Mouse (Mus musculus) spleen, embryonic (tissue): ENCODE measurements around the gene Rxylt1.

Source experiments
- CTCF ChIA-PET: fragments of 350-600 bp; sonication (Branson Sonifier 250); formaldehyde crosslinking; loops from one replicate; lab custom pipeline; 2022; lab: Charles Lee

The Rxylt1 gene

DNA sequence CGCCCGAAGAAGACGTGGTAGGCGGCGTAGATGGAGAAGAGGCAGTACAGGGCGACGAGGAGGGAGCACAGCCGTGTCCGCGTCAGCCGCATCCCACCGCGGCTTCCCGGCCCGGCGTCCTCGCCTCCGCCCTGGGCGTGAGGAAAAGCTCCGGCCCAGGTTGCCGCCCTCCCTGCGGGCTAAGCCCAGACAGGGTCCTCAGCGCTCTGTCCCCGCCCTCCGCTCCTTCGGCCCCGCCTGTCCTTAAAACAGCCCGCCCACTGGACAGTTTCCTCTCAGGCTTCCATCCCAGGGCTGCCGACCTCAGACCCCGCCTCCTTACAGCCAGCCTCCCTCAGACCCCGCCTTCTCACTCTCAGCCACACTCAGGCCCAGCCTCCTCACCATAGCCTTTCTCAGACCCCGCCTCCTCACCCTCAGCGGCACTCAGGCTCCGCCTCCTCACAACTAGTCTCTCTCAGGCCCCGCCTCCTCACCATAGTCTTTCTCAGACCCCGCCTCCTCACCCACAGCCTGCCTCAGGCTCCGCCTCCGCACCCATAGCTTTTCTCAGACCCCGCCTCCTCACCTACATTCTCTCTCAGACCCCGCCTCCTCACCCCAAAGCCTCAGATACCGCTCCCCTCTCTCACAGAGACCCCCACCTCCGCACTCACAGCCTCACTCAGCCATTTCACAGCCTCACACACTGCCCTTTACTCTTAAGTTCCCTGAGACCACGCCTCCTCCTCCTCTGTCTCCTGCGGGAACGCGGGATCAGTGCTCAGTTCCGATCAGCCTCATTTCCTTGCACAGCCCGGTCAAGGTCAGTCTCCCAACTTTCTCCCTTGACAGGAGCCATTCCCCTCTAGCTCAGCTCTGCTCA lies at the start of gene Rxylt1:
TSS of gene Rxylt1 (minus strand) at position 392 of the 865 bp plus-strand sequence.
- CTCF ChIA-PET, result no interaction called here

DNA sequence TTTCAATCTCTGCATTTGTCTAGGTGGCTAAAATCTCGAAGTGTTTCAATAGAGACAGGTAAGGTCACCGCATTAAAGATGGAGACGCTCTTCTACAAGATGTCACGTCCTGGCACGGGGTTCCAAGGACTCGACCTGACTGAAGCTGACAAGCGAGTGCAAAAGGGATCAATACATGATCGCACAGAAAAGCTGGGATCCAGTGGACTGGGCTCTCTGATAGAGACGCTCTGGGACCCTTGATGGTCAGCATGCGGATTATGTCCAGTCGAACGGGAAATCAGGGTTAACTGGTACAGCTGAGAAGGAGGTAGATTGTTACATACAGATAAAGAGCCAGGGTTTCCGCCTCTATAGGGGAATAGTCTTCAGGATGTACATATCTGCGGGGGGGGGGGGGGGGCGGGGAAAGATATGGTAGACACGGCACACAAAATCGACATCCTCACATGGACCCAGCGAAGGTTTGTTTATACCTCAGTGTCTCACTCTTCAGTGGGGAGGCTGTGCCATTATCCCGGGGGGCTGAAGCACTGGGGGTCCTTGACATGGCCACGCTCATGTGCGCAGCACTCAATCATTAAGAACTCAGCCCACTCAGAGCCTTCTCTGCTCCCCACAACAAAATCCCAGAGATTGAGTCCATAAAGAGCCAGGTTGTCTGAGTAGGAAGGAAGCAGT lies 24.3 kb upstream of the Rxylt1 start:
- CTCF ChIA-PET, result no interaction called here

DNA sequence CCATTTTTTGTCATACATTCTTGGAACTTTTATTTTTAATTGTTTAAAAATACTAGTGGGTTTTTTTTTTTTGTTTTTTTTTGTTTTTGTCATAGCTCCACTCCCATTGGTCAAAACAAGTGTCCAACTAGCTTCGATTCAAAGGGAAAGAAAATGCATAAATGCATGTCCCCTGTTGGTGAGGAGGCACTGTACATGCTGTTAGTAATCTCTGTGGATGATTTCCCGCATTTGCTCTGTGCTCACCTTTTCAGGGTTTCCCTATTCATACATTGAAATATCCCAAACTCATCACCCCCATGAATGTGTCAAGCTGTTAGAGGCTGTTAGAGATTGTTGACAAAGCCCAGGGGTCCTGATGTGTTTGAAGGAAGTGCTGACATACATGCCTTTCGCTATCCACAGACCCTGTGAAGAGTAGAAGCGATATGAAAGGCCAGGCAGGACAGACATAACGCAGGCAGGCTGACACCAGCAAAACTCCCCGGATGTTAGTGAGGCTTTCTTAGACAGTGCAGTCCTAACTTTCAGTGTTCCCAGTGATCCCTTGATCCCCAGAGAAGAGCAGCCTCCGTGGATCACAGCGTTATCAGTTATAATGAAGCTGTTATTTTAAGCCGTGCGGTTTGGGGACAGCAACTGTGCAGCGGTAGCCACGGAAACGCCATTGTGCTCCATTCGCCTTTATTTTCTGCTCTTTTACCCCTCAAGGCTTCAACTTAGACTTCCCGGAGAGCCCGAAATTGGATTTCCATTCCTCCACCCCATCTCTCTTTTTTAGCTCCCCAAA lies 23.5 kb upstream of the Rxylt1 start:
- CTCF ChIA-PET, result interaction anchor here (0.6 kb wide), 1 partner anchor 862 kb away, joined by 4 read pairs; no protein-coding TSS in a partner anchor

DNA sequence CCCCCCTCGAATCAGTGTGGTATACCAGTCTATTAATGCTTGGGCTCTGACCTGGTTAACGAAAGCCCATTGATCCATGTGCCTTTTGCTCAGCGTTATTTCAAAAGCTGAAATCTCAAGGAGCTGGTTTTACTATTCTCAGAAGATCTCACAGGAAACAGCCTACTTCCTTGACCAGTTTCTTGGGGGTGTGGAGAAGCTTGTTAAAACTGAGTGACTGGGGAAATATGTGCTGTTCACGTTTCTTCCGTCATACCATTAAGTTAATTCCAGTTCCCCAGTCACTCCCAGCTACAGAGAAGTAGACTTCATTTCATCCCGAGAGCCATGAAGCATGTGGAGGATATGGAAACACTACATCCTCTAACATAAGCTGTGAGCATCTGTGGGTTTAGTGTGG lies 22.3 kb upstream of the Rxylt1 start:
- CTCF ChIA-PET, result no interaction called here

DNA sequence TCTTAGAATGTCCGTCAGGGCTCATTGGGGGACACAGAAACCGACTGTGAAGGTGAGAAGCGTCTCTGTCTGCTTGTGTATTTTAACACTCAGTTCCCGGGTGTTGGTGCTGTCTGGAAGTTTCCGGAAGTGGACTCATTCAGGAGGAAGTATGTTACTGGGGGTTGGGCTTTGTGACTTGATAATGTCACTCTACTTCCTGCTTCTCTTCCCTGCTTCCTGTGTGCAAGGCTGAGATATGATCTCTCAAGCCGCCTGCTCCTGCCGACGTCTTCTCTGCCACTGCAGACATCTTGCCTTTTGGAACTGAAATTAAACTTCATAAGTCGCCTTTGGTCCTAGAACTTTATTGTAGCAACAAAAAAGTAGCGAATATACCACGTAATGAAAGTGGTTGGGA lies 19.5 kb upstream of the Rxylt1 start:
- CTCF ChIA-PET, result no interaction called here

DNA sequence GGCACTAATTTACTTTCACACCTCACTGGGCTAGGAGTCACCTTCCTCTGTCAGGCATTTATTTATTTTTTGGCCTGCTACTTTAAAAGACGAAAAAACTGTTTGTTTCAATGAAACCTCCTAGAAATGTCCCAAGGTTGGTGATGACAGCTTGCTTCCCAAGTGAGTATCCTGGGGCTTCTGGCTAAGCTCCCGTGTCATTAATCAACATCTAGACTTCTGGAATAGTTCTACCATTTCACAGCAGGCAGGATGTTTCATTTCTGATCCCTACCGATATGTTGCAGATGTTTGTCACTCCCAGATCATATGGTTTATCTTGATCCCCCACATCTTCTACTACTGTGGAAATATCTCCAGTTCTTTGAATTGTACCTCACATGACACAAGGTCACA lies 9.5 kb upstream of the Rxylt1 start:
- CTCF ChIA-PET, result interaction anchor here (1.7 kb wide), 1 partner anchor 423 kb away, joined by 8 read pairs; no protein-coding TSS in a partner anchor

DNA sequence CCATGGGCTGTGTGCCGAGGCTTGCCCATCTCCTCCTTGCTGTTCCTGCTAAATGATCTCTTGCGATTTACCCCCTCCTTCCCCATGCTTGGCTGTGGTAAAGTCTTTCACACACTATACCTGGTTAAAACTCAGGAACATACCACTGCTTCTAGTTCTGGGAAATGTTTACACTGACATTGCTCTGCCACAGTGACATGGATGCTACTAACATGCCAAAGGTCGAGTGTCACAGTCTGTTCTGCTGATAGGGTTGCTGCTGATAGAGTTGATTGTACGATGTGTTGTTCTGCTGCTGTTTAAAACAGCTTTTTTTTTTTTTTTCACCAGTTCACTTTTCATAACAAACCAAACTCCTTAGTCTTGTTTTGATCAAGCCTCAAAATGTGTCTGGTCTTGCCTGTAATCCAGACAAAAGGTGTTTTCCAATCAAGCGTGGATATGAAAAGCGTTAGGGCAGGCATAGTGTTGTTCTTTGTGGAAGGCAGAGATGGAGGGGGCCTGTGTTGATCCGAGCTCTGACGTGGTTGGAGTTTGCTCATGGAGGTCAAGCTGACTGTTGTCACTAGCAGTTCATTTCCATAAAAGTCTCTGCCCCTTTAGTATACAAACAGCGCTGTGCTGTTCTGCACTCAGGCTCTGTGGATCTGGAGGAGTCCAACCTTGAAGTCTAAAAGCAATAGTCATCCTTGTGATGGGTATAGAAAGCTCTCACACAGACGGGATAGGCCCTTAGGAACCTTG lies 8.9 kb upstream of the Rxylt1 start:
- CTCF ChIA-PET, result interaction anchor here (1.1 to 1.7 kb wide), 2 partner anchors 341 to 423 kb away, joined by 4 to 8 read pairs; no protein-coding TSS in a partner anchor

DNA sequence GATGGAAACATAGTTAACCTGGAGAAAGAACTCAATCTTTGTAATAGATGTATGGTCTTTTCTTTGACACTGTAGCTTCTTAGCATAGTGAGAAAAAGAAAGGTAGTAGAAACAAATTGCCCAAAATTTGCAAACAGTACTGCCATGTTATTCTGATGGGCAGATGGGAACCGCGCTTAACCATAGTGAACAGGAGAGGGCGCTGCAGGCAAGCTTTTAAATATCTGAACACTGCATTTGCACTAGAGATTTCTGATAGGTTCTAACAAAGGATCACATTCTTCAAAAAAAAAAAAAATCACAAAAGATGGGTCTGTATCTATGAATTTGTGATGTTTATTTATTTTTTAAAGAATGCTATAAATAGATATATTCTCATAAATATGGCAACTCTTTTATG lies 8.2 kb upstream of the Rxylt1 start:
- CTCF ChIA-PET, result interaction anchor here (1.1 to 1.7 kb wide), 2 partner anchors 341 to 424 kb away, joined by 4 to 8 read pairs; no protein-coding TSS in a partner anchor

DNA sequence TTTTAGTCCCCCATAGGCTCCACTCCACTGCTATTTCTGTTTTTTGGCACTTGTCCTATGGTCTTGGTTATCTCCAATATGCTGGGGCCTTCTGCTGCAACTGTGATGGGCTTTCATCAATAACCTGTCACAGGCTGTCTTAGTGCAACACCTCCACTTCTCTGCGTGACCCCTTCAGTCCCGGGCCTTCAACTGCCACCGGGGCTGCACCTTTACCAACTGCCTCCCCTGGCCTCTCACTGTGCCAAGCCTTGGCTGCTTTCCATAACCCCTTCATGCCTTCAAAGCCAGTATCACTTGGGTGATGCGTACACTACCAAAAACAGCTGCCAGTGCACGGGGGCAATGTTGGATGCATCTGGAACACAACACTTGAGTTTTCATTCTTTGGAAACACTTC lies 5.5 kb upstream of the Rxylt1 start:
- CTCF ChIA-PET, result no interaction called here

DNA sequence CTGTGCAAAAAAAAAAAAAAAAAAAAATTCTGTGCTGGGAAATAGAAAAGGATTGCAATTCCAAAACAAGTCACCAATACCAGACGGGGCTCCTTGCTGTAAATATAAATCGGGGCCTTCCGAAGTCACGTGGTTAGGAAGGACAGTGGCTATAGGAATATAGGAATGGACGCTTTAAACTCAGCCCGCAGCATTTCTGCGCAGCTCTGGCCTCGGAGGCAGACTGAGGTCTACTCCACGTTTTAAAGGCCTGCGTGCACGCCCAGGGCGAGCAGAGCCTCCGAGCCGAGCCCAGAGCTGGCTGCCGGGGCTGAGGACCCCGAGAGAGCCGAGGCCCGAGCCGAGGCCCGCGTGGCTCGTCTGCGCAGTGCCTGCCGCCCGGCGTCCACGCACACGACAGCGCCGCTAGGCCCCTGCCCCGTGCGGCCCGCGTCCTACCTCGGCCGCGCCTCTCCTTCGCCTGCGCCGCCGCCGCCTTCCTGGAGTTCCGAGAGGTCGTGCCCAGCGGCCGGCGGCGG lies 650 bp downstream of the Rxylt1 start:
- CTCF ChIA-PET, result no interaction called here

DNA sequence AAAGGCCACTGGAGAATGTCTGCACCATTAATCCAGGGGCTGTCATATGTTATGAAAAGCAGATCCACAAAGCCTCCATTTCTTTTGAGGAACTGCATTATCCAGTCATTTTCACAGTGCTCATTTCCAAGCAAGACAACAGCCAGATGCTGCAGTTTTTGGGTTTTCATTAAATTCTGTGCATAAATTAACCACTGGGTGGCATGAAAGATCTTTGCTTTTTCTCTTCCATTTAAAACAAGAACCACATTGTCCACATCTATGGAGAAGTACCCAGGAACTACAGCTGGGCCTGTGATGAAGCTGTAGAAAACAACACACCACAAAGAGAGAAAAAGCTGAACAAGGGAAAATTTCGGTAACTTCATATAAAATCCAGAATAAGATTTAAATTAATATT lies 6.7 kb downstream of the Rxylt1 start:
- CTCF ChIA-PET, result no interaction called here

DNA sequence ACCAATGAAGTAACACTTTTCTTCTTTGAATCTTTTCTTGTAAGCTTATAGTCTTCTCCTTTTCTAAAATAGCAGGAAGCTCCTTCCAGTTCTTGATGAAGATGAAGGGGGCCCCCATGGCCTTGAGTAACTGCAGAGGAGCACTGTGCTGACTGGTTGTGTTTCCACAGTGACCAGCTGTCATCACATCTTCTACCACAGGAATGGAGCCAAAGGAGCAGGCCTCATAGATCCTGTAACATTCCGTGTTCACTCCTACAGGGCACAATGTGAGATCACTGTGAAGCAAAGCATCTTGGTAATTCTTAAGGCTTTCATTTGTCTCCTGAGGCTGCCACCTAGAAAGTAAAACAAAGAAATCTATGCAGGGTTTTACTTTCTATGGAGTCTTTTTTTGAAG lies 15.8 kb downstream of the Rxylt1 start:
- CTCF ChIA-PET, result no interaction called here

DNA sequence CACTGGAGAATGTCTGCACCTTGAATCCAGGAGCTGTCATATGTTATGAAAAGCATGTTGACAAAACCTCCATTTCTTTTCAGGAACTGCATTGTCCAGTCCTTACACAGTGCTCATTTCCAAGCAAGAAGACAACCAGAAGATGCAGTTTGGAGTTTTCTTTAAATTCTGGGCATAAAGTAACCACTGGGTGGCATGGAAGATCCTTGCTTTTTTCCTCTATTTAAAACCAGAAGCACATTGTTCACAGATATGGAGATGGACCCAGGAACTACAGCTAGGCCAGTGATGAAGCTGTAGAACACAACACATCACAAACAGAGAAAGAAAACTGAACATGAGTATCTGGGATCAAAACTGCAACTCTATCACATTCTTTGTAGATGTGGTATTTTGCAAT lies 28.0 kb downstream of the Rxylt1 start:
- CTCF ChIA-PET, result no interaction called here

DNA sequence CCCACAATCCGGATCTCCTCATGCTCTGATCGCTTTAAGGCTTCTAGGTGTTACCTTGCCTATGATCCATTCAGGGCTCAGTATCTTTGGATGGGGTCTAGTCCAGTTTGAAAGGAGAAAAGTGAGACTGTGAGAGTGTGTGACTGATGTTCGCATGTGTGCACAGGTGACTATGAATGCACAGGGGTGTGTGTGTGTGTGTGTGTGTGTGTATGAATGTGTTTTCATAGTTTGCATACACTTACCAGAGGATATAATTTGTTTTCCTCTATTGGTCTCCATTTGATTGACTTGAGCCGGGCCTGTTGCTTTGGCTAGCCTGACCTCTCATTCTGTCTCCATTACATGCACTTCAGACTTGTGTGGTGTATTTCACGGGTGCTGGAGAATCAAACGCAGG lies 41.3 kb downstream of the Rxylt1 start:
- CTCF ChIA-PET, result no interaction called here

DNA sequence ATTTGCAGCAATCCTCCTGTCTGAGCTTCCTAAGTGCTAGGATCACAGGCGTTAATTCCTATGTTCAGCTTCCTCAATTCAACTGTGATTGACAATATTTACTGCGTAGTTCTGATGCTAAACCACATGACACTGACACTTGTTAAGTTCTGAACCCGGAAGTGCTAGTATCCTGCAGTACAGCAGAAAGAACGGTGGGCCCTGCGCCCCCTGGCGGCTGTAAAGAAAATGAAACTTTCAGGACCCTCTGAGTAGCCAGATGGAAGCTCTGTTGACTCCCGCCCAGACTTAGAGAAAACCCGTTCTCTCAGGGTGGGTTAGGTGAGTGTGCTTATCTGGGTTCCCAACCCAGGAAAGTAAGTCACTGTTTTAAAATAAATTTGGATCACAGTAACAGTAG lies 42.6 kb downstream of the Rxylt1 start:
- CTCF ChIA-PET, result interaction anchor here (0.7 kb wide), 1 partner anchor 492 kb away, joined by 5 read pairs; no protein-coding TSS in a partner anchor

DNA sequence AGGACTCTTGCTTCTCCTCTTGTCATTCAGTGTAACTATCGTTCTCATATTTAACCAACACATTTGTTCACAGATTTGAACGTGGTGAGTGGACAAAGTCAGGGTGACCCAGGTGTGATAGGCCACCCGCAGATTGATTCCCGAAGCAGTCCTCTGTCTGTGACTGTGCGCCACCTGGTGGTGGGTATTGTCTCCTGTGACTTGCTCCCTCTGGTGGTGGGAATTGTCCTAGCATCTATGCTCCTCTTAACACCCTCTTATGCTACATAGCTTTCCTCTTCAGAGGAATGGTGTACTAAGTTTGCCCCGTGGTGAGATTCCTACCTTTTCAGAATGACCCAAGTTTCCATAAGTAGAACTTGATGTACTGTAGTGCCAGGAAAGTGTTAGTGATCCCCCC lies 45.3 kb downstream of the Rxylt1 start:
- CTCF ChIA-PET, result no interaction called here

DNA sequence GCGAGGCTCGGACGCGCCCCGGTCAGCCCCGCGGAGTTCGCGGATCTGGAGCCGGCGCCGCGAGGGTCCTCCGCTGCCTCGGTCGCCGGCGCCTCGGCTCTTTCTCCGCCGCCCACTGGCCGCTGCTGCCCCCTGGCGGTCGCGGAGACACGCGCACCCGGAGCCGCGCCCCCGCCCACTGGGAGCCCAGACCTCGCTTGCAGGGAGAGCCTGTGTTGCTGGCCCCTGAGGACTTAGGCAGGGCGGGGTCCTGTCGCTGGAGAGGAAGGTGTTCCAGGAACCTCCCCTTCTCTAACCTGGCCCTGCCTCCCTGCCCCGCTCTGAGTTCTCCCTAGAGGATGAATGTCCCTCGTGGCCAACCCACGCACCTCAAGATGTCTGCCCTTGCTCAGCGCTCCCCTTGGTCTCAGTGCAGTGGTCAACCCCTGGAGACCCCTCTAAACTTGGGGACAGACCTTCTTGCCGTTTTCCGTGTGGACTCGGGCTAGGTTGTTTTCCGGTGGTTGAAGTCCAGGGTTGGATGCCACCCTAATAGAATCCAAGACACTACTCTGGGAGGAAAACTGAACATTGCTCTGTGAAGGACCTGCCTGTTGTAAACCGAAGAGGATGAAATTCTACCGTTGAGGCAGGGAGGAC lies 49.3 kb downstream of the Rxylt1 start:
- CTCF ChIA-PET, result no interaction called here

DNA sequence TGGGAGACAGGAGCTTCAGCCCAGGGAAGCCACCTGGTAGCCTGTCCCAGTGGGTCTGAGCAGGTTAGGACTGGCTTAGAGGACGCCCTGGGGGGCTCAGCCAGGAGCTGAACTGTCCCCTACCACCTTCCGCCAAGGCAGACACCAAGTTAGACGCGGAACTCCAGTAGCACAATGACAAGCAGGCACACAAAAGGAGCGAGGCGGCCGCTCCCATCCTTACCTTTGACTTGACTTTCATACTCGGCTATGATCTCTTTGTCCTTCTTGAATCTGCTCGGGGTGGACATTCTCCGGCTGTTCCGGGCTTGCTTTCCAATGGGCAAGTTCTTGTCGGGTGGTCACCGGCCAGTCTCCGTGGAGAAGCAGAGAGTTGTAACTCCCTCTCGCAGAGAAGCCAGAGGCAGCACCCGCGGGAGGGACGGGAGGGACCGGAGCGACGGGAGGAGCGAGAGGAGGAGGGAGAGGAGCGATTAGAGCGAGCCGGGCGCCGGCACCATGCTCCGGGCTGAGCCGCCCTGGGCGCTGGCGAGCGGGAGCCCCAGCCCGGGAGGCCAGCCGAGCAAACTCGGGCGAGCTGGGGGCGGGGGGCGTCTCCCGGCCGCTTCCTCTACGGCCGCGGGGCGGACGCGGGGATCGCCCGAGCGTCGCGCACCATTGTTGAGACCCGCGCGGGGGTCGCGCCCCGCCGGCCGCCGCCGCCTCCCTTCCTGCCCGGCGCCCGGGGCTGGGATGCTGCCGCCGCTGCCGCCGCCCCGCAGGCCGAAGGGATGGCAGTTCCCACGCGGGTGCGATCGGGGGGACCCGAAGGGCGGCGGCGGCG lies 50.1 kb downstream of the Rxylt1 start, which contains the start of gene Srgap1:
TSS of gene Srgap1 (minus strand) at position 412 of the 823 bp plus-strand sequence.
- CTCF ChIA-PET, result interaction anchor here (0.8 kb wide), 1 partner anchor 276 kb away, joined by 3 read pairs; no protein-coding TSS in a partner anchor

DNA sequence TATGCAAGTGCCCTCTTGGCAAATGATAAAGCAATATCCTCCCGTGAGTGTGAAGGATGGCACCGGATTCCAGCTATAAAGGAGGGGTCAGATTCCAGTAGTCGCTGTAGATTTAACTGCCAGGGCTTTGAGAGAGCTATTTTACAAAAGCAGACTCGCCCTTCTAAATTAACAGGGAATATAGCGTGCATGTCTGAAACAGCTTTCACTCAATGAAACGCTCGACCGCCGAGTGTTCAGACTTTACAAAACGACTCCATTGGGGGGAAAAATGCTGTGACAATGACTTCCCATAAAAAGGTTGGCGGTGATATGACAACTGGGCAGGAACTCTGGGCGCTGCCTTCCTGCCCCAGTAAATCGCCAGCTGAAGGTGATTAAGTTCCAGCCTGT lies 50.7 kb downstream of the Rxylt1 start:
- CTCF ChIA-PET, result interaction anchor here (0.8 kb wide), 1 partner anchor 276 kb away, joined by 3 read pairs; no protein-coding TSS in a partner anchor
